Mouse (Mus musculus): ENCODE results near the gene Il6. TPM values are rescaled to one million over a fixed set of nuclear protein-coding genes. Genes with fewer than 3 reads are reported as not detected.
"Not testable (repeated sequence)": the region's sequence is repeated elsewhere in the genome, so short reads cannot be mapped to it uniquely, and the experiment has no call there.

Gene Il6
- polyA plus RNA-seq, 1 experiment, result not detected

DNA sequence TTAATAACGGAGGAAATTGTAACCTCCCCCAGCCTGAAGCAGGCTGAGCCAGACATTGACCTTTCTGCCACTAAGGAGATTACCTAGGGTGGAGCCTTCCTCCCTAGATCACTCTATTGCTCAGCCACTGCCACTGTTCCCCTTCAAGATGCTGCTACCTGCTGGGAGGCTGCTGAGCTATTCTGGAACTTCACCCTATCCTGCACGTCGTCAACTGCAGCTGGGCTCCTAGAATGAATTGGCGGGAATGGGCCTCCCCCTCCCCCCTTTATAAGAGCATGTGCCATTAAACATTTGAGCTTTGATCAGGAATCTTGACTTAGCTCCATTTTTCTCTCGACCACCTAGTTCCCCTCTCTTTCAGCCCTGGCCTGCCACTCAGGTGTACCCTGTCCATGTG is 46.7 kb downstream of the Il6 start:
- H3K4me3 ChIP-seq (ENCODE audit: insufficient read depth, low read depth, low read length); H3K4me1 ChIP-seq (ENCODE audit: control insufficient read depth, insufficient read depth, insufficient read length, low read length); H3K27ac ChIP-seq (replicated peaks; ENCODE audit: low read depth, low read length): not testable (repeated sequence)

DNA sequence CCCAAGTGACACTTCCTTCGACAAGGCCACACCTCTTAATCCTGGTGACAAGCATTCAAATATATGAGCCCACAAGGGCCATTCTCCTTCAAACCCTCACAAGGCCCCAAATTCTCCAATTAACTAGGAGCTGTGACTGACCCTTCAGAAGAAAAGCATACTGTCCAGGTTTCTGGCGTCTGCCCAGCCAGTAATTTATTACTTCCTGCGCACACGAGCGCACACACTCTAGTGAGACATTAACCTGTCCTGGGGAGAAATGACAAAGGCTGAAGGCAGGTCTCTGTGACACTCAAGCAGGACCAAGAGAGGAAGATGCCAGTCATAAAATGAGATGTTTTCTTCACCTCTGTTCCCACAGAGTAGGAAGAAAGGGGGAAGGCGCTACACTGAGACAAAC is 54.8 kb downstream of the Il6 start:
- Histone ChIP-seq H3K27ac (replicated peaks; ENCODE audit: low read depth, low read length) (no peak overlapping the region), H3K4me3 (ENCODE audit: insufficient read depth, low read depth, low read length) (no peak overlapping the region), H3K4me1 (ENCODE audit: control insufficient read depth, insufficient read depth, insufficient read length, low read length) (peaks cover 2% of the 10 kb centered on the region; the same call in 1 of the 2 replicates)

Other genes with a start within 250 kb of the Il6 start
- 5.2 and 8.3 TPM in 2 replicates for gene Tyms, start 60.5 kb downstream of the Il6 start, polyA plus RNA-seq (2012; ENCODE audit: insufficient read depth, insufficient read length, missing spikeins)
- not detected in 2 replicates for gene Garem2, start 92.0 kb downstream of the Il6 start, polyA plus RNA-seq (2012; ENCODE audit: insufficient read depth, insufficient read length, missing spikeins)
- gene 3110082J24Rik, start 93.0 kb downstream of the Il6 start, polyA plus RNA-seq (2012; ENCODE audit: insufficient read depth, insufficient read length, missing spikeins), result not detected in 2 replicates
- 1,889 and 2,102 TPM in 2 replicates for gene Hadha, start 142.0 kb downstream of the Il6 start, polyA plus RNA-seq (2012; ENCODE audit: insufficient read depth, insufficient read length, missing spikeins)
- gene Hadhb, start 142.1 kb downstream of the Il6 start, polyA plus RNA-seq (2012; ENCODE audit: insufficient read depth, insufficient read length, missing spikeins), result 4,023 and 4,386 TPM in 2 replicates
- gene Adgrf3, start 192.6 kb downstream of the Il6 start, polyA plus RNA-seq (2012; ENCODE audit: insufficient read depth, insufficient read length, missing spikeins), result not detected in 2 replicates
- 10.4 and 12.5 TPM in 2 replicates for gene Selenoi, start 219.5 kb downstream of the Il6 start, polyA plus RNA-seq (2012; ENCODE audit: insufficient read depth, insufficient read length, missing spikeins)

Data from brown adipose tissue, adult 24 weeks (tissue).